Mouse (Mus musculus) left cerebral cortex, postnatal 36 days (tissue): ENCODE data around the gene Bscl2. TPM values are rescaled to one million over a fixed set of nuclear protein-coding genes. Genes with fewer than 3 reads are reported as not detected.
"Not testable (repeated sequence)": the region's sequence is repeated elsewhere in the genome, so short reads cannot be mapped to it uniquely, and the experiment has no call there.

Experiments used
- DNase-seq, 2 experiments: peaks; one replicate each; pipeline ENCODE4 v3.0.0; 2021 to 2022; ENCODE audit warnings: low spot score in 2 of 2, mixed read lengths in 1 of 2
- intact Hi-C: fragments of 180-260 bp; cut with DNase I; formaldehyde crosslinking; loops from one replicate; pipeline ENCODE4 v1.15.1; 2025
- total RNA-seq, 2 experiments: library from RNA; stranded (reverse); gene quantifications; 2 replicates each; pipeline ENCODE4 v1.2.3; 2021

Gene Bscl2
- total RNA-seq, 2 experiments from 2014 or later = 118 TPM

- DNase-seq = no peak
- intact Hi-C loops = loop anchor here (5.0 kb wide), 1 partner anchor 253 kb away; no protein-coding TSS in a partner anchor
Observed at GRCm38 (mm10) chr19:8859018-8859417, 21.8 kb downstream of the Bscl2 start.

GRCm38 (mm10) chr19:8864265-8864664, 27.0 kb downstream of the Bscl2 start:
- DNase-seq = no peak
- intact Hi-C loops = no loop called here

- intact Hi-C loops, DNase-seq: not testable (repeated sequence)
Observed at GRCm38 (mm10) chr19:8870381-8870780, 33.1 kb downstream of the Bscl2 start.

GRCm38 (mm10) chr19:8870838-8871237, 33.6 kb downstream of the Bscl2 start:
- intact Hi-C loops = no loop called here
- DNase-seq = no peak

GRCm38 (mm10) chr19:8871267-8872186, 34.3 kb downstream of the Bscl2 start, which contains the start of gene Ubxn1:
Gene Ubxn1 (plus strand): TSS chr19:8871496.
- DNase-seq = peak; percentile 99
- intact Hi-C loops = no loop called here

GRCm38 (mm10) chr19:8872266-8872840, 35.1 kb downstream of the Bscl2 start:
- intact Hi-C loops = no loop called here
- DNase-seq = no peak

GRCm38 (mm10) chr19:8875031-8875430, 37.8 kb downstream of the Bscl2 start:
- intact Hi-C loops = no loop called here
- DNase-seq = no peak

- intact Hi-C loops = no loop called here
- DNase-seq = peak; percentile 89 to 90
Observed at GRCm38 (mm10) chr19:8880311-8881033, 43.2 kb downstream of the Bscl2 start, which contains the start of gene Uqcc3. Gene Uqcc3 (minus strand): TSS chr19:8880923.

GRCm38 (mm10) chr19:8881034-8881392, 43.7 kb downstream of the Bscl2 start:
- intact Hi-C loops = no loop called here
- no peak for DNase-seq

- intact Hi-C loops = no loop called here
- no peak for DNase-seq
Observed at GRCm38 (mm10) chr19:8883616-8884015, 46.3 kb downstream of the Bscl2 start, which contains the start of the genes Lbhd1 and Gm49403. Gene Lbhd1 (plus strand): TSS chr19:8883732. Gene Gm49403 (plus strand): TSS chr19:8883930.

GRCm38 (mm10) chr19:8886916-8887584, 49.8 kb downstream of the Bscl2 start:
- intact Hi-C loops = loop anchor here (5.0 kb wide), 1 partner anchor 55 kb away; the partner anchor contains the start of gene Mta2
- no peak for DNase-seq

GRCm38 (mm10) chr19:8887585-8888463, 50.6 kb downstream of the Bscl2 start:
- DNase-seq = no peak
- intact Hi-C loops = loop anchor here (5.0 kb wide), 1 partner anchor 54 kb away; the partner anchor contains the start of gene Mta2

- peak; percentile 94 for DNase-seq
Observed at GRCm38 (mm10) chr19:8888511-8889385, 51.5 kb downstream of the Bscl2 start, which contains the start of the genes 1810009A15Rik and Gm49416. Gene 1810009A15Rik (plus strand): TSS chr19:8888853. Gene Gm49416 (plus strand): TSS chr19:8888926.

GRCm38 (mm10) chr19:8892829-8893766, 55.8 kb downstream of the Bscl2 start, which contains the start of gene Ints5:
Gene Ints5 (plus strand): TSS chr19:8893005.
- peak; percentile 86 for DNase-seq
- intact Hi-C loops = no loop called here

More at GRCm38 (mm10) chr19:8888511-8889385, 51.5 kb downstream of the Bscl2 start, which contains the start of the genes 1810009A15Rik and Gm49416:
- intact Hi-C loops = loop anchor here (5.0 kb wide), 1 partner anchor 54 kb away; the partner anchor contains the start of gene Mta2

GRCm38 (mm10) chr19:8895397-8895960, 58.2 kb downstream of the Bscl2 start:
- intact Hi-C loops = loop anchor here (5.0 kb wide), 1 partner anchor 53 kb away; no protein-coding TSS in a partner anchor
- DNase-seq = no peak
